Mouse (Mus musculus) spleen, embryonic (tissue): ENCODE results near the gene Epn2.
"Not testable (repeated sequence)": the region's sequence is repeated elsewhere in the genome, so short reads cannot be mapped to it uniquely, and the experiment has no call there.

Source experiments
- CTCF ChIA-PET: fragments of 350-600 bp; sonication (Branson Sonifier 250); formaldehyde crosslinking; loops from one replicate; lab custom pipeline; 2022; lab: Charles Lee

Gene Epn2

DNA sequence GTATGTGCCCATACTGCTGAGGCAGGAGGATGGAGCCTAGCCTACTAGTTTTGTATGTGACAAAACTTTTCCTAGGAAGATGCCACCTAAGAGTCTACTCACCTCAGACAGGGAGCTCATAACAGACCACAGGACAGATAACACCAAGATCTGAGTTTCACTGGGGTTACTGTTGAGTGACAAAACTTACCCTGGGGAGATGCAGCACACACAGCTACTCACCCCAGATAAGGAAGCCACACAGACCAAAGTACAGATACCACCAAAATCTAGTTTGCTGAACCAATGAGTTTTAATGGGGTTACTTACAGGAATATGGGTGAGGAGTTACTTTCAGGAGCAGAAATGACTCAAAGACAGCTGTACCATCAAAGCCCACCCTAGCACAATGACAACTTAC lies 13.6 kb upstream of the Epn2 start:
- CTCF ChIA-PET, result no interaction called here

GRCm38 (mm10) chr11:61592061-61592460 lies 12.6 kb upstream of the Epn2 start:
- CTCF ChIA-PET, result interaction anchor here (0.7 kb wide), 1 partner anchor 615 kb away, joined by 4 read pairs; no protein-coding TSS in a partner anchor

DNA sequence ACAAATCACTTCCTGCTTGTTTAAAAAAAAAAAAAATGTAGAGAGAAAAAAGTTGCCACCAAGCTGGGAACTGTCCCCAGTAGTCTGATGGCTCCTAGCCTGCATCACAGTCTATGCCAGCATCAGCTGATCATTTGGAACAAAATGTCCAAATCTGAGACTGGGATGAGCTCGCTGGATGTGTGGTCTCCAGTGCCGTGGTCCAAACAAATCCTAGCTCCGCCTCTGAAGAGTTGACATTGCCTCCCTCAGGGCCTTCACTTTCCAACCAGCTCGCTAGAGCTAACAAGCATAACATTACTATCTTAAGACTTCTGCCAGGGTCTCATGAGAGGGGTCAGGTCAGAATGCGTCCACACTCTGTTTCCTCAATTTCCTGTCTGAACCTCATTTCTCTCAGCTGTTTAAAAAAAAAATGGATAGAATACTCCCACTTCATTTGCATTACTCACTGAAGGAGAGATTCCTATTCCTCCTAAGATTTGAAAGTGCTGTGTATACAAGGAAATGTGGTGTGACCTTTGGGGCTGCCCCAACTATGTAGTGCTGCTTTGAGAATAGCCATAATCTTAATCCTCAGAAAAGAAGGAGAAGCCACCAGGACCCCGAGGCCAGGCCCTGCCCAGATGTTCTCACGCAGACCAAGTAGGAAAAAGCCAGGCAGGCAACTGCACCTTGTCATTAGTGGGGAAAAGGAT lies 11.2 kb upstream of the Epn2 start:
- CTCF ChIA-PET, result interaction anchor here (0.7 kb wide), 1 partner anchor 32 kb away, joined by 3 read pairs; no protein-coding TSS in a partner anchor

DNA sequence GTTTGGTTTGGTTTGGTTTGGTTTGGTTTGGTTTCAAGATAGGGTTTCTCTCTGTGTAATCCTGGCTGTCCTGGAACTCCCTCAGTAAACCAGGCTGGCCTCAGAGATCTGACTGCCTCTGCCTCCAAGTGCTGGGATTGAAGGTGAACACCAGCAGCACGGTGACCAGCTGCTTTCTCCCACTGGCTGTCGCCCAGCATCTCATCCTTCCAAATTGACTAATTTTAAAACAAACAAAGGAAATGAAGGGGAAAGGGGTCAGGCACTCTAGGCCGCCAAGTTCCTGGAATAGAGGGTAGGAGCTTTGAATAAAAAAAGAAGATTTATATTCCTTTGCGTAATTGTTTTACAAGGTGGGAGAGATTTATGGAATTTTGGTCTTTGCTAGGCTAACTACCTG lies 5.9 kb upstream of the Epn2 start:
- CTCF ChIA-PET, result no interaction called here

GRCm38 (mm10) chr11:61584830-61585229 lies 5.3 kb upstream of the Epn2 start:
- CTCF ChIA-PET, result no interaction called here

DNA sequence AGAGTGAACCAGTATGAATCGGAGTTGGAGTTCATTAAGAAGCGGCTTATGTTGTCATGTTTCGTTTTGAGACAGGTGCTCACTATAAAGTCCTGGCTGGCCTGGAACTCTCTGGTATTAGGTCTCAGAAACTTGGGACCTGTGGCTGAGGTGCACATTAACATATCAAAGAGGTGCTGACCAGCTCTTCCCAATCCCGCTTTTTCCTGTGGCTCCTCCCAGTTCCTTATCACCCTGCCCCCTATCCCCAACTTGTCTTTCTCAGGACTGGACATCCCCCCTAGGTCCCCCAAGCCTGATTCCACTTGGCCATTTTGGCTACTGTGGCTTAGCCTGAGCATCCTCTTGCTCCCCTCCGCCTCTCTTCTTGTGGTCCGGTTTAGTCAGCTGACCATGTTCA lies 4.6 kb upstream of the Epn2 start:
- CTCF ChIA-PET, result no interaction called here

- CTCF ChIA-PET, result not testable (repeated sequence)
Measured at GRCm38 (mm10) chr11:61582808-61583207, 3.3 kb upstream of the Epn2 start.

DNA sequence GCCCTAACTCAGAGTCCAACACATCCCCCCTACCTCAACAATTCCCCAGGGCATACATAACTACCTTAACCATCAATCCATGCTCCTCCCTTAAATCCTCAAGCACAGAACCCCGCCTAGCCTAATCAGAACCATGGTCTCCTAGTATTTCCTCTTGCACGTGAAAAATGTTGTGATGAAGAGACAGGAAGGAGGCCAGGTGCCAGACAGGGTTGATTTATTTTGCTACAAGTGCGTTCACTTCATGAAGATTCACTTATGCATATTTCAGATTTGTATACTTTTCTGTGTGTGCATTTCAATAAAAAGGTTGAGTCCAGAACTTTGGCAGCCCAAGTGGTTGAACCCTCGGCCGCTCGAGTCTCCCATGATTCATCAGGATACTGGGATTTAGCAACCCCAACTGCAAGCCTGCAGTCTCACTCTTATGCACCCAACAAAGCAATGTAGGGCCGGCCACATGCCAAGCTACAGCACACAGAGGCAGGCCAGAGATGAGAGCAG lies 443 bp upstream of the Epn2 start:
- CTCF ChIA-PET, result interaction anchor here (0.7 kb wide), 1 partner anchor 17 kb away, joined by 3 read pairs; no protein-coding TSS in a partner anchor

- CTCF ChIA-PET, result no interaction called here
Measured at GRCm38 (mm10) chr11:61578541-61578982, 925 bp downstream of the Epn2 start.

DNA sequence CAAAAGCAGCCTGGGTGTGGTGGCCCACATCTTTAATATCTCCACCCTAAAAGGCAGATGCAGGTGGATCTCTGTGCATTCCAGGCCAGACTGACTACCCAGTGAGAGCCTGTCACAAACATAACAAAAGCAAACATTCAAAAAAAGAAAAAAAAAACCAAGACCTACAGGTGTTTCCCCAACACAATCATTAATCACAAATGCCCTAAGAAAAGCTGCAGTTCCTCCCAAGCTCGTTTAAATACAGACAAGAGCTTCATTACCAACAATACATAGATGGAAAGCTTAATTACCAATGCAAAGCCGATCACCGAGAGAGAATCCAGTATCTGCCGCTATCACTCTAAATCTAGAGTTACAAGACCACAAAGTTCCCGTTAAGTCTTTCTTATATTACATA lies 1.5 kb downstream of the Epn2 start:
- CTCF ChIA-PET, result no interaction called here

- CTCF ChIA-PET, result no interaction called here
Measured at GRCm38 (mm10) chr11:61577349-61577748, 2.1 kb downstream of the Epn2 start.

- CTCF ChIA-PET, result no interaction called here
Measured at GRCm38 (mm10) chr11:61573266-61573665, 6.2 kb downstream of the Epn2 start.

- CTCF ChIA-PET, result no interaction called here
Measured at GRCm38 (mm10) chr11:61571225-61571624, 8.3 kb downstream of the Epn2 start.

DNA sequence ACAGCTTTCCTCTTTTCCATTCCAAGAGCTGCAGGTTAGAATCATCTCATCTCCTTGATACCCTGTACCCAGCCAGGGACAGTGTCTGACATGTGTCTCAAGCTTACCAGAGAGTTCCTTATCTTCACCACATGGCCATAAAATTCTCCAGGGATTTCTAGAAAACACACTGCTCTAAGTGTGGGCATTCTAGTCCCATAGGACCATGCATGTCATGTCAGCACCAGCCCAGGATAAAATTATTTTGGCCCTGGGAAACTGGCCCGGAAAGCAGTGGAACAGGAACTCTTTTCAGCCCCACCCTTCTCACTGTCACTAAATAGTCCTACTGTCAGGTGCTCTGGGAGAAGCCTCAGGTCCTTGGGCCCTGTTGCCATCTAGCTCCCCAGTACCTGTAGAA lies 9.8 kb downstream of the Epn2 start:
- CTCF ChIA-PET, result no interaction called here

DNA sequence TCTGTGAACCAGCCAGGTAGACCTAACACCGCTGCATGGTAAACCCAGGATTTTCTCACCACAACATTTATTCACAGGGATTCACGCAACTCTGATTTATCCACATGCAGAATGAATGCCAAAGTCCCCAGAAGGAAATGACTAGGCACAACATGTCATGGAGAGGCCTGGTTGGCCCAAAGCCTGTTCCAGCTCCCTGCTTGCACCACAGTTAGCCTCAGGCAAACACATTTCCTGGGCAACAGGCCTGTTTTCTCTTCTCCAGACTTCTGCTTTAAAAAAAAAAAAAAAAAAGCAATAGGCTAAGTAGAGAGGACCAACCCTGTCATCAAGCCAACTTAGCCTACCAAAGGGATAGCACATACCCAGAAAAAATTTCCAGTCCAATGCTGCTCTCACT lies 14.9 kb downstream of the Epn2 start:
- CTCF ChIA-PET, result interaction anchor here (0.6 kb wide), 1 partner anchor 378 kb away, joined by 9 read pairs; no protein-coding TSS in a partner anchor

GRCm38 (mm10) chr11:61563939-61564338 lies 15.5 kb downstream of the Epn2 start:
- CTCF ChIA-PET, result no interaction called here

DNA sequence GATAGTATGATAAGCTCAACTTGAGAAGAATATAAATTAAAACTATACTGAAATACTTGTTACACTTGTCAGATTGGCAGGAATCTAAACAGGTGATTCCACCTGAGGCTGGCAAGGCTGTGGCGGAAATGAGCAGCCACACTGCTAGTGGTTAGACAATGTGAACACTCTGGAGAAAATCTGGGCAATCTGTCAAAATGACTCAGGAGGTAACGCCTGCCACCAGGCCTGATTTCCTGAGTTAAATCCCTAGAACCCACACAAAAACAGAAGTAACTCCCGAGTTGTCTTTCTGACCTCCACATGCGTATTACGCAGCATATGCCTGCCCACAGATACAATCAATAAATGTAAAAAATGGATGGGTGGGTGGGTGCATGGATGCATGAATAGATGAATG lies 17.1 kb downstream of the Epn2 start:
- CTCF ChIA-PET, result no interaction called here

GRCm38 (mm10) chr11:61559572-61559971 lies 19.9 kb downstream of the Epn2 start:
- CTCF ChIA-PET, result no interaction called here

- CTCF ChIA-PET, result interaction anchor here (0.5 kb wide), 1 partner anchor 255 kb away, joined by 22 read pairs; no protein-coding TSS in a partner anchor
Measured at GRCm38 (mm10) chr11:61553015-61553754, 26.3 kb downstream of the Epn2 start.

DNA sequence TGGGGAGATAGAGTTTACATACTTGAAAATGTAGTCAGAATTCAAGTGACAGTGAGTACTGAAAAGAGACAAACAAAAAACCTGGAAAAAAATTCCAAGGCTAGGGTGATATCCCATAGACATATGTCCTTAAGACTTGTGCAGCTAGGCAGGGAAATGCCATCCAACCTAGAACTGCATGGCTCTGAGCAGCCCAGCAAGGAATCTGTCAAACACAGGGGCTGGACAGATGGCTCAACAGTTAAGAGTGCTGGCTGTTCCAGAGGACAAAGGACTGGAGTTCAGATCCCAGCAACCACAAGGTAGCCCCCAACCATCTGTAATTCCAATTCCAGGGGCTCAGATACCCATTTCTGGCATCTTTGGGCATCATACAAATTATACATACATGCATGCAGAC lies 28.9 kb downstream of the Epn2 start:
- CTCF ChIA-PET, result no interaction called here

DNA sequence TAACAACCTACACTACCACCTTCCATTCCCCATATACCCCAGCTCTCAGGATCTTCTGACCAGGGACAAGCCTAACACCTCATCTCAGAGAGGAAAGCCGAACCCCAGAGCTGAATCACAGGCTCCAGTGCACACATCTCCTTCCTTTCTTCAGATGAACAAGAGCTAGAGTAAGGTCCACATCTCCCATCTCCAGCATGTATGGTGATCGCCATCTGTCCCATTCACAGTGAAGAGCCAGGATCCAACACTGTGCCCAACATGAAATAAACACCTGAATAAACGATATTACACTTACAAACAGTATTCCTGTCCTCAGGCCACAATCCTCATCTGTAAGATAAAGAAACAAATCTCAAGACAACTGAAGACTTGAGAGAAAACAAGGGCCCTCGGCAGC lies 31.8 kb downstream of the Epn2 start:
- CTCF ChIA-PET, result no interaction called here

DNA sequence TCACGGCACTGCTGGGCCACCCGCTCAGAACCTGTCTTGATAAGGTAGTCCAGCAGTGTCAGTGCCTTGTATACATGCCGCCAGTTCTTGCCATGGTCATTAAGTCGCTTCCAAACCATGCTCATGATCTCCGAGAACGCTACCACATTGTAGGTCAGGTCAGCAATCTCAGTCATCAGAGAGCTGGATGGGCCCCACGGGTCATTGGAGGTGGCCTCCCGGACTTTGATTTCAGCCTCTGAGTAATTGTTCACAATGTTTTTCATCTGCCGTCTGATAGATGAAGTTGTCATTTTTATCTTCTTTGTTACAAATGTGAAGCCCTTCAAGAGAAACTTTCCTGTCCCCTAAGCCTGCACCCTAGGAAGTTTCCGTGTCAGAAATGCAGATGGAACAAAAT lies 33.0 kb downstream of the Epn2 start:
- CTCF ChIA-PET, result no interaction called here

DNA sequence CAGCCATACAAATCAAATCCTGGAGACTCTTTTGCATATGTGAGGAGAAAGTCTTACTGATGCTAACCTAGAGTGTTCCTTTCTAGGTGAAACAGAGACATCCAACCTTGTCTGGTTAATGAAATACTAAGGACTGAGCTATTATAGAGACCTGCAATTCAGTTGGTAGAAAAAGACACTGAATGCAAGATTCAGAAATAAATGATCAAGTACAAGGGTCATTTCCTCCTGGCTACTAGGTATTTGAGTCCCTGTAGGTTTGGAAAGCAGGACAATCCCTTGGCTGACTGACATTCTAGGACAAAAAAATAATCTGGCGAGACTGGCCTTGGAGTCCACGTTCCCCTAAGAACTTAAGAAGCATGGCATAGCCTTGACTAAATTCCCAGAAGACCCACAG lies 33.9 kb downstream of the Epn2 start:
- CTCF ChIA-PET, result no interaction called here
